Mouse (Mus musculus) lung, embryonic 14.5 days (tissue): ENCODE results near the gene Psmd9. TPM values are rescaled to one million over a fixed set of nuclear protein-coding genes. Genes with fewer than 3 reads are reported as not detected.

Experiments used
- ATAC-seq: fragments of 200-750 bp; cut with Nextera tagmentation; 2 replicates; pipeline ENCODE4 v1.8.0; 2017; ENCODE audit warnings: mild to moderate bottlenecking, moderate TSS enrichment, moderate library complexity; ENCODE audit not compliant: insufficient read depth
- DNase-seq: peaks from one replicate; pipeline ENCODE4 v3.0.0-alpha.2; 2015
- H3K27ac ChIP-seq: fragments of 300-500 bp; sonication (generic); 2 replicates; pipeline ENCODE4 v1.5.1; 2014; ENCODE audit warnings: low read depth, mild to moderate bottlenecking, moderate library complexity
- H3K27me3 ChIP-seq: fragments of 300-500 bp; sonication (generic); 2 replicates; pipeline ENCODE4 v1.6.1; 2014; ENCODE audit warnings: low read length, control low read depth; ENCODE audit not compliant: insufficient read depth
- H3K36me3 ChIP-seq: fragments of 300-500 bp; sonication (generic); 2 replicates; pipeline ENCODE4 v1.6.1; 2014; ENCODE audit warnings: control low read depth; ENCODE audit not compliant: insufficient read depth
- H3K4me1 ChIP-seq: fragments of 300-500 bp; sonication (generic); 2 replicates; pipeline ENCODE4 v1.6.1; 2014; ENCODE audit warnings: antibody characterized with exemption, control low read depth; ENCODE audit not compliant: insufficient read depth
- H3K4me2 ChIP-seq: fragments of 300-500 bp; sonication (generic); 2 replicates; pipeline ENCODE4 v1.6.1; 2014; ENCODE audit warnings: mild to moderate bottlenecking
- H3K4me3 ChIP-seq: fragments of 300-500 bp; sonication (generic); 2 replicates; pipeline ENCODE4 v1.5.1; 2014; ENCODE audit warnings: low read depth, low read length
- H3K9ac ChIP-seq: fragments of 300-500 bp; sonication (generic); 2 replicates; pipeline ENCODE4 v1.6.1; 2014
- H3K9me3 ChIP-seq: fragments of 300-500 bp; sonication (generic); 2 replicates; pipeline ENCODE4 v1.6.1; 2016; ENCODE audit warnings: low read depth, low read length, control low read depth
- CTCF ChIP-seq: IDR thresholded peaks from 2 replicates; pipeline ENCODE4 v1.5.1; 2016; ENCODE audit warnings: antibody characterized with exemption, low read depth
- WGBS: fragments of 180-500 bp; shearing (Covaris S2); extraction: QIAGEN DNeasy Blood & Tissue Kit; methylation state at CpG from one replicate; pipeline ENCODE4 v1.1.7; 2014; 5-methylcytosine and 5-hydroxymethylcytosine counted together
- polyA plus RNA-seq: library from polyadenylated mRNA; unstranded; fragments of >200 nt; fragmentation: Nextera tagmentation; extraction: Ambion mirVana; gene quantifications from 2 replicates; pipeline ENCODE4 v1.2.1, GENCODE M21; 2014

Psmd9 gene
- polyA plus RNA-seq, 1 experiment from 2014 or later, result 81.7 TPM

DNA sequence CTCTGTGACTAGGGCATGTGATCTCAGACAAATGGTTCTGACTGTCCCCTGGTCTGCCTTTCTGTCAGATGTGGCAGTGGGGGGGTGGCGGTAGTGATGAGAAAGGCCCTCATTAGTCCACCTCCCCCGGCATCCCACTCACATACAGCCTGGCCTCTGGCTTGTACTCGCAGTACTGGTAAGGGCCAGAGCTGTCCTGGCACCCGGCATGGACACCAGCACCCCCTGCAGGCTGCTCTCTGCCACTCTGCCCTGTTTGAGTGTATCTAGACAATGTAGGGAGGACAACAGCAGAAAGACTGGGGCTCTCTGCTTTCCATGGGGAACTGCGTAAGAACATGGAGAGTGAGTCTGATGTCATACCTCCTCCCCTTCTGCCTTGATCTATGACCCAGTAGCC is 118.9 kb downstream of the Psmd9 start:
- DNase-seq (no peak), ATAC-seq (no peak)
- no peaks in the 10 kb centered on the region for H3K4me1 ChIP-seq
- no peak overlapping the region for H3K4me3 ChIP-seq
- H3K4me2 ChIP-seq, result no peak overlapping the region
- H3K36me3 ChIP-seq, result no peaks in the 10 kb centered on the region
- H3K9me3 ChIP-seq, result no peaks in the 10 kb centered on the region
- H3K27me3 ChIP-seq, result no peaks in the 10 kb centered on the region
- WGBS, result 82% methylated on average over 5 of the region's 5 CpGs
- TF ChIP-seq CTCF, result peak; percentile 36
- H3K27ac ChIP-seq, result no peak overlapping the region
- H3K9ac ChIP-seq, result no peak overlapping the region

DNA sequence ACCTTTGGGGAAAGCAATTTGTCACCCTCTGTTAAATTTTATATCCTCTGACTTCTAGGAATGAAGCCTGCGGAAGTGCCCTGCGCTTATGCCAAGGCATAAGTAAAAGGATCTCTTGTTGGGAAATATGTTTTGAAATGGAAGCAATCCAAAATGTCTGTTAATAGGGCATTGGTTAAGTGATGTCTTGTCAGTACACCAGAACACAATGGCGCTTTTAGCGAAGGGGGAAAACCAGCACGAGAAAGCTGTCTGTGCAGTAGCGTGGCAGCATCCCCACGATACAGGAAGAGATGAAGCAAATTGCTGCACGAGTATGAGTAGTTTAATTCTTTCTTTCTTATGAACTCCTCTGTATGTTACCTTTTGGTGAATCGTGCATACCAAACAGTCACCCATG is 125.4 kb downstream of the Psmd9 start:
- ATAC-seq (no peak), DNase-seq (no peak)
- no peaks in the 10 kb centered on the region for H3K4me1 ChIP-seq
- H3K9ac ChIP-seq, result no peak overlapping the region
- no peaks in the 10 kb centered on the region for H3K9me3 ChIP-seq
- H3K4me2 ChIP-seq, result no peak overlapping the region
- H3K27me3 ChIP-seq, result no peaks in the 10 kb centered on the region
- no peaks in the 10 kb centered on the region for H3K36me3 ChIP-seq
- H3K4me3 ChIP-seq, result no peak overlapping the region
- H3K27ac ChIP-seq, result no peak overlapping the region
- no peak for TF ChIP-seq CTCF
- 79% methylated on average over 9 of the region's 9 CpGs for WGBS

DNA sequence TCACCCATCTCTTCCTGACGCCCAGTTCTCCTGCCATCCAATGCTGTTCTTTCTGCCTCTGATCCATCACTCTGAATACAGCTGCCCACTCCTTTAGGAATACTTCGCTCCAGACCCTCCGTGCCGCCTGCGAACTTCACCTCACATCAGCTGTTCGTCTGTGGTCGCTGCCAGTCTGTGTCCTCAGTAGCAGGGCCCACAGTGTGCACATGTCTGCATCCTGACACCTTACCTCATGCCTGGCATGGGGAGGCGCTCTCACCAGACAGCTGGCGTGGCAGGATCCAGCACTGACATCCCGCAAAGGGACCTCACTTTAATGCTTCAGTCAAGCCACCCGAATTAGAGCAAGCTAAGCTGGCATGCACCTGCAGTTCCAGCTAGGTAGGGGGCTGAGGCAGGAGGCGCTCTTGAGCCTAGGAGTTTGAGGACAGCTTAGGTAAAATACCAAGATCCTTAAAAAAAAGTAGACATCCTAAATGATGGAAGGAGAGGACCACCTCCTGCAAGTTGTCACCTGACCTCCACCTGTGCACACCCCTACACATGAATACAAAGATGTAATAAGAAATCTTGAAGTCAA is 127.1 kb downstream of the Psmd9 start:
- ATAC-seq, result no peak
- Histone ChIP-seq H3K27me3 (no peaks in the 10 kb centered on the region), H3K4me3 (no peak overlapping the region), H3K27ac (no peak overlapping the region), H3K4me2 (no peak overlapping the region), H3K9ac (no peak overlapping the region), H3K4me1 (no peaks in the 10 kb centered on the region), H3K9me3 (no peaks in the 10 kb centered on the region), H3K36me3 (no peaks in the 10 kb centered on the region)
- peak; percentile 49; the same call in 1 of the 2 replicates for TF ChIP-seq CTCF
- DNase-seq, result no peak
- WGBS, result 60% methylated on average over 12 of the region's 12 CpGs

DNA sequence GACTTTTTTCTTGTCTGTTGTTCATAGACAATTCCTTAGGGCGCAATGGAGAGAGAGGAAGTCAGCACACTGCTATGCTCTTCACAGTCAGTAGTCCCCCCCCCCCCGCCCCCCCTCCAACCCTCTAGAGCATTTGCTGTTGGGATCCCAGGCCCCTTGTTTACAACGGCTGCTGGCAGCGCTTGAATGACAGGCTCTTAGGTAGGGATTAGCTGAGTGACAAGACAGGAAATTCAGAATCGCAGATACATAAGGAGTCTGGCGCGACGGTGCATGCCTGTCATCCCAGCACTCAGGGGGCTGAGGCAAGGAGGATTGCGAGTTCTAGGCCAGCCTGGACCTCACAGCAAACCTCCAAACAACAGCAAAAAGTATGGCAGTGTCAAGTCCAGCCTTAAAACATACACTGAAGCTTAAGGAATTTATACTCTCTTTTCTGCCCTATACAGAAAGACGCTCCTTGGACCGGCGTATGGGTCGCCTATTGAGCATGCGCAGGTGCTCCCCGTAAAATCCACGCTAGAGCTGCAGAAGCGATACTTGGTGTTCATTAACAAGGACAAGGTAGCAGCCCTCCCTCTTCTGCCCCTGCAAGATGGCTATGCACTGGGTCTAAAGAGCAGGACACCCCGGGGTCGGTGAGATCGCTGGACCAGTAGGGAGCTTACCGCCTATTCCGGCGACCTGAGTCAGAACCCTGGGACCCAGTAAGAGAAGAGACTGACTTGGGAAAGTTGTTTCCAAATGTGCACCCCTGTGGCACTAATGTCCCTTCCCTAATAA is 128.0 kb downstream of the Psmd9 start:
- 53% methylated on average over 23 of the region's 23 CpGs for WGBS
- H3K4me3 ChIP-seq, result no peak overlapping the region
- ATAC-seq, result no peak
- H3K9me3 ChIP-seq, result no peaks in the 10 kb centered on the region
- TF ChIP-seq CTCF, result no peak
- H3K9ac ChIP-seq, result no peak overlapping the region
- H3K27me3 ChIP-seq, result no peaks in the 10 kb centered on the region
- no peak overlapping the region for H3K27ac ChIP-seq
- no peak overlapping the region for H3K4me2 ChIP-seq
- no peaks in the 10 kb centered on the region for H3K36me3 ChIP-seq
- no peaks in the 10 kb centered on the region for H3K4me1 ChIP-seq
- DNase-seq, result no peak

DNA sequence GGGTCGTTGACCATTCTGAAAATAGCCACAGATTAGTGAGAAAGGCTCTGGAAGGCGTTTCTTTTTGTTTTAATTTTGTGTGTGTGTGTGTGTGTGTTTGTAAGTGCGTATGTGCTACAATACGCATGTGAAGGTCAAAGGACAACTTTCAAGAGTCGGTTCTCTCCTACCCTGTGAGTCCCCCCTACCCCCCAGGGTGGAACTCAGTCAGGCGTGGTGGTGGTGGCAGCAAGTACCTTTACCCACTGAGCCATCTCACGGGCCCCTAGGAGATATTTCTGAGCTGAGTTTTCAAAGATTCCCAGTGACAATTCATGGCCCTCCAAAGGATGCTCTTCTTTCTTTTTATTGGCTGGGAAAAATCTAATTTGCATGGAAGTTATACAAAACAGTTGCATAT is 128.6 kb downstream of the Psmd9 start:
- no peak overlapping the region for H3K9ac ChIP-seq
- no peaks in the 10 kb centered on the region for H3K4me1 ChIP-seq
- no peak for TF ChIP-seq CTCF
- WGBS, result 73% methylated on average over 7 of the region's 7 CpGs
- ATAC-seq, result no peak
- no peak for DNase-seq
- no peaks in the 10 kb centered on the region for H3K9me3 ChIP-seq
- no peak overlapping the region for H3K4me2 ChIP-seq
- H3K27me3 ChIP-seq, result no peaks in the 10 kb centered on the region
- H3K4me3 ChIP-seq, result no peak overlapping the region
- H3K27ac ChIP-seq, result no peak overlapping the region
- no peaks in the 10 kb centered on the region for H3K36me3 ChIP-seq

DNA sequence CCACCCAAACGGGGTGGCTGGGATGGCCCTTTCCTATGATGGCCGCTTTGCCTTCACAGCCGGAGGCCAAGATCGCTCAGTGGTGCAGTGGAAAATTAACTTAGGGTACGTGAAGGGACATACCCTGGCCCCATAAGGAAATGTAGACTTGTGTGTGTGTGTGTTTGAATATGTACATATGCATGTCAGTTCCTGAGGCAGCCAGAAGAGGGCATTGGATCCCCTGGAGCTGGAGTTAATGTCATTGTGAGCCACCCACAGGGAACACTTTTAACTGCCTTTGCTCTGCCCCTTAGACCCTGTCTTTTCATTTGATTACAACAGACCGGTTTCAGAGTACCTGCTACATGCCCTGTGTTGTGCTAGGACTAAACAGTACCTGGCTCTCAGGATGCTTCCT is 129.3 kb downstream of the Psmd9 start:
- Histone ChIP-seq H3K27ac (no peak overlapping the region), H3K27me3 (no peaks in the 10 kb centered on the region), H3K36me3 (no peaks in the 10 kb centered on the region), H3K4me3 (no peak overlapping the region), H3K4me2 (no peak overlapping the region), H3K4me1 (no peaks in the 10 kb centered on the region), H3K9me3 (no peaks in the 10 kb centered on the region), H3K9ac (no peak overlapping the region)
- 89% methylated on average over 6 of the region's 6 CpGs for WGBS
- ATAC-seq, result no peak
- peak; percentile 54 for TF ChIP-seq CTCF
- DNase-seq, result no peak

Other genes with a start within 250 kb of the Psmd9 start
- gene Kdm2b, start 179.6 kb upstream of the Psmd9 start, polyA plus RNA-seq, result 38.5 and 46.7 TPM in 2 replicates
- 16.8 and 18.2 TPM in 2 replicates for gene Orai1, start 154.3 kb upstream of the Psmd9 start, polyA plus RNA-seq
- 0.72 TPM in 1 of 2 replicates, not detected in the other for gene Morn3, start 122.4 kb upstream of the Psmd9 start, polyA plus RNA-seq
- 8.2 and 10.0 TPM in 2 replicates for gene Tmem120b, start 101.0 kb upstream of the Psmd9 start, polyA plus RNA-seq
- gene Rhof, start 36.7 kb upstream of the Psmd9 start, polyA plus RNA-seq, result 2.4 and 2.5 TPM in 2 replicates
- gene Setd1b, start 27.2 kb upstream of the Psmd9 start, polyA plus RNA-seq, result 11.5 and 12.1 TPM in 2 replicates
- not detected in 2 replicates for gene Hpd, start 13.3 kb downstream of the Psmd9 start, polyA plus RNA-seq
- 0.57 and 0.78 TPM in 2 replicates for gene Wdr66, start 82.7 kb downstream of the Psmd9 start, polyA plus RNA-seq
- 24.9 and 25.0 TPM in 2 replicates for gene Bcl7a, start 174.4 kb downstream of the Psmd9 start, polyA plus RNA-seq
- gene Mlxip, start 225.4 kb downstream of the Psmd9 start, polyA plus RNA-seq, result 27.3 and 27.7 TPM in 2 replicates